In genomic region chr19:47798583-47798982, GRCm38 (mm10) we compare ENCODE assay signal across 25 mouse cellular contexts. TPM values are rescaled to one million over a fixed set of nuclear protein-coding genes. Genes with fewer than 3 reads are reported as not detected.
A peak's percentile ranks its signal among the peaks of the same experiment; 100 is the strongest.
DNase-seq lines count a peak whose midpoint lies in the region; ATAC-seq lines count a peak whose summit lies in the region.
"Had no signal": no experiment of that assay in that cellular context is flagged by ENCODE, and none has a peak within 500 bp of the region (broad histone marks: within the 10 kb centered on the region; RNA-seq: fewer than 3 reads in every experiment).

No protein-coding gene starts in this region.

- no peak overlapping the region for H3K4me2 ChIP-seq in neural tube, embryonic 14.5 days (ENCODE audit: low read depth, low read length)
- H3K4me2 ChIP-seq in limb, embryonic 13.5 days (replicated peaks) = peak overlapping the region; percentile 46
- H3K4me2 ChIP-seq: embryonic facial prominence, embryonic 12.5 days; embryonic facial prominence, embryonic 15.5 days; hindbrain, embryonic 12.5 days; hindbrain, embryonic 15.5 days had no signal

- H3K9me3 ChIP-seq in neural tube, embryonic 14.5 days (ENCODE audit: control insufficient read depth, low read length) = no peaks in the 10 kb centered on the region
- no peaks in the 10 kb centered on the region for H3K9me3 ChIP-seq in limb, embryonic 10.5 days (replicated peaks)
- H3K9me3 ChIP-seq in limb, embryonic 13.5 days = no peaks in the 10 kb centered on the region
- H3K9me3 ChIP-seq: embryonic facial prominence, embryonic 12.5 days; embryonic facial prominence, embryonic 15.5 days; G1E; heart, embryonic 10.5 days; hindbrain, embryonic 12.5 days; hindbrain, embryonic 15.5 days had no signal

- peak; percentile 54; the same call in 1 of the 2 replicates for ATAC-seq in neural tube, embryonic 14.5 days (ENCODE audit: low read depth)
- ATAC-seq in limb, embryonic 13.5 days (ENCODE audit: low FRiP score, low read depth) = no peak
- ATAC-seq: forebrain, embryonic 14.5 days; forebrain, postnatal 0 days; Patski had no signal

- H3K27ac ChIP-seq in neural tube, embryonic 14.5 days (ENCODE audit: low read depth, low read length) = no peak overlapping the region
- peak overlapping the region; percentile 27 for H3K27ac ChIP-seq in limb, embryonic 10.5 days
- H3K27ac ChIP-seq in limb, embryonic 13.5 days = no peak overlapping the region
- H3K27ac ChIP-seq: embryonic facial prominence, embryonic 12.5 days; embryonic facial prominence, embryonic 15.5 days; heart, adult 2 months; heart, embryonic 10.5 days; hindbrain, embryonic 12.5 days; hindbrain, embryonic 15.5 days had no signal

- 22% methylated on average over 10 of the region's 10 CpGs for WGBS in neural tube, embryonic 14.5 days
- WGBS in limb, embryonic 10.5 days = 48% methylated on average over 10 of the region's 10 CpGs
- 18% methylated on average over 10 of the region's 10 CpGs for WGBS in limb, embryonic 13.5 days

- no peaks in the 10 kb centered on the region for H3K27me3 ChIP-seq in neural tube, embryonic 14.5 days (ENCODE audit: control insufficient read depth, insufficient read depth, low read length)
- H3K27me3 ChIP-seq in limb, embryonic 10.5 days (ENCODE audit: low read depth, poor library complexity, severe bottlenecking) = no peaks in the 10 kb centered on the region
- H3K27me3 ChIP-seq in limb, embryonic 13.5 days = no peaks in the 10 kb centered on the region
- H3K27me3 ChIP-seq: CH12.LX; embryonic facial prominence, embryonic 12.5 days; embryonic facial prominence, embryonic 15.5 days; hindbrain, embryonic 12.5 days; hindbrain, embryonic 15.5 days had no signal

- no peaks in the 10 kb centered on the region for H3K36me3 ChIP-seq in neural tube, embryonic 14.5 days (ENCODE audit: control insufficient read depth, insufficient read depth, low read length)
- no peaks in the 10 kb centered on the region for H3K36me3 ChIP-seq in limb, embryonic 10.5 days
- H3K36me3 ChIP-seq in limb, embryonic 13.5 days = no peaks in the 10 kb centered on the region
- H3K36me3 ChIP-seq: embryonic facial prominence, embryonic 12.5 days; embryonic facial prominence, embryonic 15.5 days; G1E; heart, embryonic 10.5 days; hindbrain, embryonic 12.5 days; hindbrain, embryonic 15.5 days had no signal

- H3K9ac ChIP-seq in neural tube, embryonic 14.5 days (replicated peaks; ENCODE audit: low read depth, low read length) = no peak overlapping the region
- H3K9ac ChIP-seq in limb, embryonic 13.5 days = no peak overlapping the region
- H3K9ac ChIP-seq: embryonic facial prominence, embryonic 12.5 days; embryonic facial prominence, embryonic 15.5 days; forebrain, postnatal 0 days; hindbrain, embryonic 12.5 days; hindbrain, embryonic 15.5 days had no signal

- DNase-seq in neural tube, embryonic 10.5 days (ENCODE audit: extremely low spot score, low spot score) = no peak
- DNase-seq in limb, embryonic 10.5 days (ENCODE audit: low spot score) = no peak
- no peak for DNase-seq in frontal cortex, adult 2 months (ENCODE audit: extremely low spot score in 1 of 2, low spot score in 1 of 2)
- DNase-seq in cerebellum, postnatal 4 days (ENCODE audit: low spot score in 2 of 2) = no peak
- DNase-seq in frontal cortex, postnatal 14 days (ENCODE audit: low spot score in 2 of 2) = no peak
- DNase-seq: adrenal gland, postnatal 10 days; adrenal gland, postnatal 36 days; B cell, adult 2 months; cerebellum, adult 18-20 months; cerebellum, adult 9-10 months; cerebellum, postnatal 14 days; forebrain, postnatal 0 days; gastrocnemius, postnatal 25 days; heart, adult 2 months had no signal

- H3K4me1 ChIP-seq in neural tube, embryonic 14.5 days (ENCODE audit: control insufficient read depth, insufficient read depth, low read length) = no peaks in the 10 kb centered on the region
- H3K4me1 ChIP-seq in limb, embryonic 10.5 days = peaks cover 18% of the 10 kb centered on the region; the same call in 1 of the 2 replicates
- H3K4me1 ChIP-seq in limb, embryonic 13.5 days = peaks cover 9% of the 10 kb centered on the region; the same call in 1 of the 2 replicates
- H3K4me1 ChIP-seq: embryonic facial prominence, embryonic 12.5 days; embryonic facial prominence, embryonic 15.5 days; heart, embryonic 10.5 days; hindbrain, embryonic 15.5 days had no signal

- no peak overlapping the region for H3K4me3 ChIP-seq in neural tube, embryonic 14.5 days (ENCODE audit: low read depth, low read length)
- peak overlapping the region; percentile 7; the same call in 1 of the 2 replicates for H3K4me3 ChIP-seq in limb, embryonic 10.5 days
- no peak overlapping the region for H3K4me3 ChIP-seq in limb, embryonic 13.5 days
- H3K4me3 ChIP-seq: embryonic facial prominence, embryonic 12.5 days; embryonic facial prominence, embryonic 15.5 days; heart, adult 2 months; heart, embryonic 10.5 days; hindbrain, embryonic 12.5 days; hindbrain, embryonic 15.5 days had no signal

RNA-seq across cellular contexts. Expression of gene Gsto1, which starts 56.2 kb away (rescaled TPM):
- polyA plus RNA-seq in neural tube, embryonic 14.5 days (2014; fragmentation: Nextera tagmentation; extraction: Ambion mirVana) = 134 and 161 TPM in 2 replicates
- polyA plus RNA-seq in limb, embryonic 10.5 days (2016; fragmentation: Nextera tagmentation; extraction: Ambion mirVana) = 241 and 258 TPM in 2 replicates
- 177 and 181 TPM in 2 replicates for polyA plus RNA-seq in limb, embryonic 13.5 days (2015; fragmentation: Nextera tagmentation; extraction: Ambion mirVana)
- polyA plus RNA-seq in frontal cortex, adult 2 months (2012; rRNA removed) = 46.5 and 48.4 TPM in 2 replicates
